Mouse (Mus musculus): ENCODE measurements around the gene Dnajc6. TPM values are rescaled to one million over a fixed set of nuclear protein-coding genes. Genes with fewer than 3 reads are reported as not detected.

Gene Dnajc6
- total RNA-seq, 2 experiments from 2014 or later = 12.5 to 15.4 TPM

DNA sequence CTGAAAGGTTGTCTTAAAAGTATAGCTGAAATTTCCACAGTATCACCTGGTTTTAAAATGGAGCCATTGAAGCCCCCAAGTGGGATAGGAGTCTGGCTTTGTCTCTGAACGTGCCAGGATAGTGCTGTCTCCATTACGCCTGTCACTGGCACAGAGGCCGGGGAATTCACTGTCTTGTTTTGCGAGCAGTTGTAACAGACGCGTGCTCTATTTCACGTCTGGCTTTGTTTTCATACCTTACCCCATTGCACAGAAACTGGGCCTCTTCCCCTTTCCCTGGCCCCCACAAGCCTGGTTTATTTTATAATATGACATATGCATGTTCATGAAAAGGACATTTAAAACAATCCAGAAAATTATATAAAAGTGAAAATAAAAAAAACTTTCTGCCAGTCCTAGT lies 66.4 kb downstream of the Dnajc6 start:
- ATAC-seq (replicated peaks; ENCODE audit: poor library complexity, severe bottlenecking) = no peak

DNA sequence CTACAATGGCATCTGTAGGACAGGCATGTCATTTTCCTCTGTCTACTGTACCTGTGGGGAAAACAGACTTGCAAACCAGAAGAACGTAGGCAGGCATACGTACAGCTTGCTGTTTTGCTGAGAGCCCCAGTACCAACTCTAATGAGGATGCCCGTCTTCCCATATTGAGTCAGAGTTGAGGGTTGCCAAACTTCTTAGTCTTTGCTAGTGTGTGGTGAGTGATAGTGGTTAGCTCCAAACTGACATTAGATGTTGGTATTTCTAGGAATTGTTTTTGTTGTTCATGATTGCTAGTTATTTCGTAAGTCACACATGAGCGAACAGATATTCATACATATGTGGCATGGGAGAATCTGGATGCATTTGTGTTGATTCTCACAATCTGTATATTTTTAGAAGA lies 67.2 kb downstream of the Dnajc6 start:
- ATAC-seq (replicated peaks; ENCODE audit: poor library complexity, severe bottlenecking) = peak; percentile 50

DNA sequence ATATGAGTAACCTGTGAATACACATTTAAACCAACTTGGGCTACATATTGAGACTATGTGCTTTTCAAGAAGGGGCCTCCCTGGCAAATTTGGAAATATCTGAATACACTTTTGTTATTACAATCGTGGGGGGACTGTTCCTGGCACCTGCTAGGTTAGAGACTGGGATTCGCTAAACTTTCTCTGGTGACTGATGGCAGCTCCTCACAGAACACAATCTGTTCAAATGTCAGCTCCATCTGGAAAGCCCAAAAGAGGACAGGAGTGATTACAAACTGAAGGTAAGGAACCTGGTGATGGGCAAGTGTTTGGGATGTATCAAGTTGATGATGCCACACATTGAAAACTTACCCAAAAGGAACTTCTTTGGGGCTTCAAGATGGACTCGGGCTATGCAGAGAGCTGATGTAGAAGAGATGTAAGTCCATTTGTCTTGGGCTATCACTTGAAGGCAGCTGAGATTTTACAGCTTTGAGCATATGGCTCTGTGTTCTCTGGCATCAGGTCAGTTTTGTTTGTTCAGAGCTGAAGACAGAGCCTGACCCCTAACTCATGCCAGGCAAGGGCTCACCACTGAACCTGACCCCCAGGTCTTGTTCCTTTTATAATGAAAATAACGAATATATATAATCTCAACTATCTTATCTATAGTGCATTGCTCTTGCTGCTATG lies 68.4 kb downstream of the Dnajc6 start:
- no peak for ATAC-seq (replicated peaks; ENCODE audit: poor library complexity, severe bottlenecking)

DNA sequence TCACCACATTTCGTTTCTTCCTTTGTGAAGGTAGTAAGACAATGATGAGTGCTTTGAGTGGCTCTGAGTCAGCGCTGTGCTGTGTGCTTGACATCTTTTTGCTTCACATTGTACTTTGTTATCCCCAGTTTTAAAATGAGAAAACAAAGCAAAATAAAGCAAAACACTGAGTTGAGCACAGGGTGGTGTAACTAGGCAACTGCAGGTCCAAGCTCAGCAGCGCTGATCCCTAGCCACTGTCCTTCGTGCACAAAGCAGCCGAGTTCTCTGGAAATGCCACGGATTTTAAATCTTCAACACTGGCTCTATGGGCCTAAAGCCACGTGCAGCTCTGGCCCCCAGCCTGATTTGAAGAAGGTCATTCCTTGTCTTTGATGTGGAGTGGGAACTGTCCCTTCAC lies 72.6 kb downstream of the Dnajc6 start:
- no peak for ATAC-seq (replicated peaks; ENCODE audit: poor library complexity, severe bottlenecking)

DNA sequence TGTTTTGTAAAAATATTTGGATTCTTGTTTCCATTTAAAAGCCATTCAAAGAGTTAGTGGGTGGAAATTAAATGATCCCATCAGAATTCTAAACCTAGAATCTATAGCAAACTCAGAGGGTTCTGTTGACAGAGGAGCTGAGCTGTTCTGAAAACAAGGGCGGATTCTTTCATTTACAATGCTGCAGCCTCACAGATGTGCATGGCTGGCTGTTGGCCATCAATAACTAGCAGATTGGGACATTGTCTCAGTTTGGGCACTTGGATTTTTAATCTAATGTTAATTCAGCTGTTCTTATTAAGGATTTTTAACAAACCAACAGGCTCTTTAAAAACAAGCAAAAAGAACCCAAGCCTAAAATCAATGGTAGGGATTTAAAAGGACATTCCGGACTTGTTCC lies 75.7 kb downstream of the Dnajc6 start:
- ATAC-seq (replicated peaks; ENCODE audit: poor library complexity, severe bottlenecking) = no peak

DNA sequence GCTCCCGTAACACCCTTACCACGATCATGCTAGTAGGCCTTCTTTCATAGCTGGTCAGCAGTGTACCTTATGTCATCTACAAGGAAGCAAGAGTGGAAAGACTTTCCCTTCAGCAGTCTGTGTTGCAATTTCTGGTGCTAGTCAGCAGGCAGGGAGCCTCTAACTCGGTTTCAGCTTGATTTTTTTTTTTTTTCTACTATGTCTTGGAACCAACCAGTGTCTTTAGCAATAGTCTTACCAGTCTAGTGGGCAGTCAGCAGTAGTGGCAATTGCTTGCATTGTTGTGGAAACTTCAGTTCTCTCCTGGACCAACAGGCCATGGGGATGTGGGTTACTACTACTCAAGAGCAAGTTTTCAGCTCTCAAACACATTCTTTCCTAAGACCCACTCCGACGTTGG lies 78.9 kb downstream of the Dnajc6 start:
- peak; percentile 94 for ATAC-seq (replicated peaks; ENCODE audit: poor library complexity, severe bottlenecking)

DNA sequence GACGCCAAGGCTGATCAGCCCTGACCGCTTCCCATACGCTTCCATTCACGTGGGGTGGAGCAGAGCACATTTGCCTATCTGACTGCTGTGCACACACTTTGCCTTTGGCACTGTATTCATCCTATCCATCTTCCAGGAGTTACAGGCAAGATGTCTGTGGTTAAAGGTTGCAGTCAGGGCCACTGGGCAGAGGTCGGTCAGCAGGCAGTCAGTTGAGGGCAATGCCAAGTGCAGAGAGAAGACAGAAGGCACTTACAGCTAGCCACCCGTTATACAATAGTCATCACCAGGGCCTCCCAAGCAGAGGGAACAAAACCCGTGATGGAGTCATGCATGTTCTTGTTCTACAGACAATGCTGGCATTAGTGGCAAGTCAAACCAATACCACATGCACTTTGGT lies 82.3 kb downstream of the Dnajc6 start:
- ATAC-seq (replicated peaks; ENCODE audit: poor library complexity, severe bottlenecking) = no peak

DNA sequence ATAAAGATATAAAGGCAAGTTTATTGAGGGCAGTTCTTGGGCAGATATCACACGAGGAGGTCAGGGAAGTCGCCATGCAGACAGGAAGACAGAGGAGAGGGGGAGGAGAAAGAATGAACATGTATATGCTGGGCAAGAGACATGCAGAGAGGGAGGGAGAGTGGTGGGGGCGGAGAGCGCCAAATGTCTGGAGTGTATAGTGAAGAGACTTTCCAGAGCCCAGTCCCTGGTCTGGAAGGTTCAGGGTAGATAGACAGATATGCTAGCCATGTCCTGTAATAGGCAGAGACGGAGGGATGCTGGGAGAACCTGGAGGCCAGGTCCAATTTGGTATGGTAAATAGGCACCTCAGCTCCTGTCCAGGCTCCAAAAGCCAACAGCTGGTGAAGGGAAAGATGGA lies 83.1 kb downstream of the Dnajc6 start:
- ATAC-seq (replicated peaks; ENCODE audit: poor library complexity, severe bottlenecking) = no peak

DNA sequence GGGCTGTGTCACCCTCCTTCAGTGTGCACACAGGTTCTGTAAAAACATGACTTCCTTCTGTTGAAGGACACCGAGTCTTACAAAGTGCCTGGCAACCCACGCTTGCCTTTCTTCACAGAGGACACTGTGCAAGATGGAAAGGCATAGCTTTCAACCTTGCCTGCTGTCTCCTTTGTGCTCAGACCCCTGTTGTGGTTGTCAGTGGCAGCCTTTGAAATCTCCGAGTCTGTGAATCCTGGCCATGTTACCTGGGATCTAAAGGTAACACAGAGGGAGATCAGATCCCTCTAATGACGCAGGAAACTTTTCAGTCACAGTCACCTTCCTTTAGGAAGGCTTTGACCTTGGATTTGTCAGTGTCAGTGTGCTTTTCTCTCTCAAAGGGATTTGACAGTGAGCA lies 84.7 kb downstream of the Dnajc6 start:
- no peak for ATAC-seq (replicated peaks; ENCODE audit: poor library complexity, severe bottlenecking)

DNA sequence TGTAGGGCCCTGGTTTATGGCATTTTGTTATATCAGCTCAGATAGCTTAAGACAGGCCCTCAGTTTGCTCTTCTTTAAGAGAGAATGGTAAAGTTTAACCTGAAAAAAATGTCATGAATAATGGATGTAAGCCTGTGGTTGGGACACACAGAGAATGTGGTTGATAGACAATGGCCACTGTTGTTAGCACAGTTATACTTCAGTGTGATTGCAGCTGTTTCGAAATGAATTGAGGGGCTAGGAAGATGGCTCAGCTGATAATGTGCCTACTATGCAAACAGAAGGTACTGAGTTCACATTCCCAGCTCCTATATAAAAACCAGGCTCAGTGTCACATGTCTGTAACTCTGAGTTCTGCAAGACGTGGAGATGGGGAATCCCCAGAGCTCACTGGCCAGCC lies 86.4 kb downstream of the Dnajc6 start:
- ATAC-seq (replicated peaks; ENCODE audit: poor library complexity, severe bottlenecking) = no peak; the same call in 1 of the 2 replicates

DNA sequence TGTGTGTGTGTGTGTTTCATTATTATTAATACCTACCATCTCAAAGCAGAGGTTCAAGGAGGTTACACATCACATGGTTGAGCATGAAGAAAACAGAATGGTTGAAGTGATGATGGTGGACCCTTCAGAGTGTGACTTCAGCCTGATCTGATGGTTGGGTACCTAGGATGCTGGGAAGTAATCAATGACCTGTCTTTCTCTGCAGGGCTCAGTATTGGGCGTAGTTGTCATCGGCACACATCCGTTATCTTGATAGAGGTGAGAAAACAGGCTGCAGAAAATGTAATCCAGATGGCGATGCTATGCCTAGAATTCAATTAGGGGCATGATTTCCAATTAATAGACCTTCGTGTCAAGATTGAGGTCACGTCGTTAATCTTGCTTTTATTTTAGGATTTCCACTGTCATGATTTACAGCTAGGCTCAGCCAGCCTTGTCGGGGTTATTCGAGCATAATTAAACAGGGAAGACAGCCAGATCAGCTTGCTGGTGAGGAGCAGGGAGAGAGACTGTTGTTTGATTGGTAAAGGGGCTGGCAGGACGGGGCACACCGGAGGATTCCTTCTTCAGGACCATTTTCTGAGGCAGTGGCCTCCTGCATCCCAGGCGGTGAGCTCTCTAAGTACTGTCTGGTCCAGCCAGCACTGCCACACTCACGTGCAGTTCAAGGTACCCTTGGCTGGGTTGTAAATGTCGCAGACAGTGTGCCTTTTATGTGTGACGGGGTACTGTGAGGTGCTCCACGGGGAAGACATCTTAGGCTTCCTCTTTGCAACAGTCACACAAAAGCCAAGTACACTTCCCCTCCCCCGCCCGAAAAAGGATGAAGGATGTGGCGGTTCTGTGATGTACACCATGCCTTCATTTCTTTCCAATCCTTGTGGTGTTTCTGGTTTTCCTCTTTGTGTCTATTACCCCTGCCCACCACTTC lies 88.3 kb downstream of the Dnajc6 start:
- peak; percentile 35 for ATAC-seq (replicated peaks; ENCODE audit: poor library complexity, severe bottlenecking)

DNA sequence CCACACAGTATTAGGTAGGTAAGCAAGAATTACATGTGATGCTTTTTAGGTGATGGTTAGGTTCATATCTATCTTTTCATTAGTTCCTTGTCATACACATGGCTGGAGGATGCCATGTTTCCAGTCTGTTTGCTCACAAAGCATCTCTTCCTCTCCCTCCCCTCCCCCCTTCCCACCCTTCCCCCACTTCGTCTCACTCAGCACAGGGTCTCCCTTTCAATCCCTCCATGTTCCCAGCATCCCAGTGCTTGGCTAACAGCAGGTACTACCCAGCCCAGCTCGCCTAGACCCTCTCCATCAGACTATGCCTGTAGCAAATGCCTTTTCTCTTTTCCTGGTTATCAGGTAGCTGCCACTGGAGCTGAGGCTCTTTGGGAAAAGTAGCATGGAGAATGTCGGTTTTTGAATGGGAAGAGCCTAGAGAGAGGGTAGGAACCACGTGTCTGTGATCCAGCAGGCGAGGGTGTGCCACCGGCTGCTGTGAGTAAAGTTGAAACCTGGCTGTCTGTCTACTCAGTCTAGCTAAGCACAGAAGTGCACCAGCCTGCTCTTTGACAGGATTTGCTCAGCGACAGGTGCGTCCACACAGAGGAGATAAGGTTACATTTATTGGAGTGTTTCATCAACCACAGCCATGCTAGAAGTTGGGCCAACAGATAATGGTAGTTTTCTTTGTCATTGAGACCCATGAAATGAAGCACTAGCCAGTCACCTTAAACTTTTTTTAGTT lies 89.2 kb downstream of the Dnajc6 start:
- ATAC-seq (replicated peaks; ENCODE audit: poor library complexity, severe bottlenecking) = no peak

DNA sequence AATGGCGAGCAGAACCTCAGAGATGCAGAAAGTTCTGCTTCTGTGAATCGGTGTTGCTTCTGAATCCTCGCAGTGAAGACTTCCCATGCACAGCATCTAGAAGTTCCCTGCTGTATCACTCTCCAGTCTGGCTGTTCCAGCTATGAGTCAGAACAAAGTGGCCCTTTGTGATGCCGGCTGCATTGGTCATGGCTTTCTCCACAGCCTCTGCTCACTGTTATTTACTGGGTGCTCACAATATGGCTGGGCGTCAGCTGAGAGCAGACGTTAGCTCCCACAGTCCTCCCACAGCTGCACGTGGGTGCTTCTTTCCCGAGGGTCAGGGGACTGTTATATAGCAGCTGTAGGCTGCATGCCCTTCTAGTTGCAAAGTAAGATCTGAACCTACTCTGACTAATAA lies 92.5 kb downstream of the Dnajc6 start:
- no peak for ATAC-seq (replicated peaks; ENCODE audit: poor library complexity, severe bottlenecking)

DNA sequence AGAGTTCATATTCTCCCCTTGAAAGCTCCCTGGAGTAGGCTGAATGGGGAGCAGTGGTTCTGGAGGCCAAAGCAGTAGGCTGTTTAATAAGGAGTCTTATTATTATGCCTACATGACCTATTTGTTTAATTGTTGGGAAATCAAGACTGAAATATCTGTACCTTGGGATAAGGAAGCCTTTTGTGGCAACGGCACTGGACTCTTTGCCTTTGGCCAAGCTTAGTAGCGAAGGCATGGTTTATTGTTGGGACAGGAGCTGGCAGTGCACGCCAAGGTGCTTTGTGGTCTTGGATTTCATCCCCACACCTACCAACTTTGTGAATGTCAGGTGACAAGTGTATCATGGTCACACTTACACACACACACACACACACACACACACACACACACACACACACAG lies 93.3 kb downstream of the Dnajc6 start:
- no peak for ATAC-seq (replicated peaks; ENCODE audit: poor library complexity, severe bottlenecking)

DNA sequence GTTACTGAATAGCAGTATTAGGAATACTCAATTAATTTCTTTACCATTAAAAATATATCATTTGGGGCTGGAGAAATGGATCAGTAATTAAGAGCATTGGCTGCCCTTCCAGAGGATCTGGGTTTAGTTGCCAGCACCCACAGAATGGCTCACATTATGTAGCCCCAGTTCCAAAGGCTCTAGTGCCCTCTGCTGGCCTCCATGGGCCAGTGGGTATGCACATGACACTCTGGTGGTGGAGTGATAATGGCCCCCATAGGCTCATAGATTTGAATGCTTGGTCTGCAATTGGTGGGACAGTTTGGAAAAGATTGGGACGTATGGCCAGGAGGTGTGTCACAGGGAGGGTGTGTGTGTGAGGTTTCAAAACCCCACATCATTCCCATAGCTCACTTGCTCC lies 95.0 kb downstream of the Dnajc6 start:
- ATAC-seq (replicated peaks; ENCODE audit: poor library complexity, severe bottlenecking) = no peak

DNA sequence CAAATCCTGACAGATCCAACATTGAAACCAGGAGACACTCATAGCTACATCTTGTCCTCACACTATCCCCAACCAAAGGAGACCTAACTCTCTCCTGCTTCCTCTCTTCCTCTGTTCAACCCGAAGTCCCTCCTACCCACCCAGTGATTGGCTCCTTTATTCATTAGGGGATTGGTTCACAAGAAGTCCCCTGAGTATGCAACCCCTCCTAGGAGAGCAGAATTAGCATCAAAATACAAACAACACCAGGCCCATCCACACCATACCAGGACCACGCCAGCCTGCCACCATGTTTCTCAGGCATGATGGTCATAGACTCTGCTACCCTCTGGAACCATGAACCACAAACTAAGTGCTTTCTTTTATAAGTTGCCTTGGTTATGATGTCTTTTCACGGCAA lies 96.0 kb downstream of the Dnajc6 start:
- ATAC-seq (replicated peaks; ENCODE audit: poor library complexity, severe bottlenecking) = no peak

DNA sequence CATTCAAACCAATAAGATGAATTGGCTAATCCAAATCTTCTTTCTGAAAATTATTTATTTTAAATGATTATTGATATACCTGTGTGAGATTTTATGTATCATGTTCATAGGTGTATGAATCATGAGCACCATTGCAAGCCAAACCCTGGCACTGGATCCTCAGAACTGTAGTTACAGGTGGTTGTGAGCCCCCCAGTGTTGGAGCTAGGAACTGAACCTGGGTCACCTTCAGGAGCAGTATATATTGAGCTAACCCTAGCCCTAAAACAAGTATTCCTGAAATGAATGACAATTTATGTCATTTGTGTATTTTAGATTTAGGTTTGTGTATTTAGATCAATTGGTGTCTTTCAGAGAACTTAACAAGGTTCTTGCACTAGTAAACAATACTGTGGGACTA lies 105.3 kb downstream of the Dnajc6 start:
- ATAC-seq (replicated peaks; ENCODE audit: poor library complexity, severe bottlenecking) = peak; percentile 48; the same call in 1 of the 2 replicates

DNA sequence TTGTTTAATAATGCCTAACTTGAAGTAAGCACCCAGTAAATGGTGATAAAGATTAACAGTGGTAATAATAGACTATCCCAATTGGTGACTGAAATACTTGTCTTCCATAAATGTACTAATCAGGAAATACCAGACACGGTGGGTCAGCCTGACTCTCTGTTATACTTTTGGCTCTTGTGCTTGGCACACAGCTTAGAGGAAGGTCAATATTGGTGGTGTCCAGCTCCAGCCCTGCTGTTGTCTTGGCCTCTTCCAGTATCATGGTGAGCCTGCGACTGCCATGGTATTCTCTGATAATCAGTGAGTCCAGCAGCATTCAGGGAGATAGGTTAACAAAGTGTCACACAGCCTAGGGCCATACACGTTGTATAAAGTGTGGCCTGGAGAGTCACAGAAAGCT lies 107.2 kb downstream of the Dnajc6 start:
- no peak for ATAC-seq (replicated peaks; ENCODE audit: poor library complexity, severe bottlenecking)

DNA sequence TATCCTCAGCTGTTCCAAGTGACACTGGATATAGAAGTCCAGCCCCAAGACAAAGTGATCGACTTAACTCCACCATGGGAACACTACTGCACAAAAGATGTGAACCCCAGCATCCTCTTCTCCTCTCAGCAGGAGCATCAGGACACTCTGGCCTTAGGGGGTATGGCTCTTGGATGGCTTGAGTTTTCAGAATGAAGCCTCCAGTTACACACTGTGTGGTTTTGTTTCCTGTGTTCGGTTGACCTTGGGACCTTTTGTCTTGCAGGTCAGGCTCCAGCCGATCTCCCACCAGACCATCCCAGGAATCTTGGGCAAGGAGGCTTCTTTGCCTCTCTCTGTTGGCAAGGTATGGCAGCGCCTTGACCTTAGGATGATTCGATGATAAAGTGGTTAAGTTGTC lies 120.1 kb downstream of the Dnajc6 start:
- no peak for ATAC-seq (replicated peaks; ENCODE audit: poor library complexity, severe bottlenecking)

DNA sequence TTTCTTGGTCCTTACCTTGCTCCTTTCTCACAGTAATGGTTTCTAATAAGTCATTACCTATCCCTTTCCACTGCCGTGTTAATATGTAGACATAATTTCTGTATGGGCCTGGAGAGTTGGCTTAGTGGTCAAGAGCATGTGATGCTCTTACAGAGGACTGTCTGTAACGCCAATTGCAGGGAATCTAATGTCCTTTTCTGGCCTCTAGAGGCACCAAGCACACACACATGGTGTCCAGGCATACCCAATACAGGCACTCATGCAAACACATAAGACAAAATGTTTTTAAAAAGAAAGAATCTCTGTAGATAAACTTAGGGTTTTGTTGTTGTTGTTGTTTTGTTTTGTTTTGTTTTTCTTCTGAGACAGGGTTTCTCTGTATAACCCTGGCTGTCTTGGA lies 121.3 kb downstream of the Dnajc6 start:
- ATAC-seq (replicated peaks; ENCODE audit: poor library complexity, severe bottlenecking) = no peak

DNA sequence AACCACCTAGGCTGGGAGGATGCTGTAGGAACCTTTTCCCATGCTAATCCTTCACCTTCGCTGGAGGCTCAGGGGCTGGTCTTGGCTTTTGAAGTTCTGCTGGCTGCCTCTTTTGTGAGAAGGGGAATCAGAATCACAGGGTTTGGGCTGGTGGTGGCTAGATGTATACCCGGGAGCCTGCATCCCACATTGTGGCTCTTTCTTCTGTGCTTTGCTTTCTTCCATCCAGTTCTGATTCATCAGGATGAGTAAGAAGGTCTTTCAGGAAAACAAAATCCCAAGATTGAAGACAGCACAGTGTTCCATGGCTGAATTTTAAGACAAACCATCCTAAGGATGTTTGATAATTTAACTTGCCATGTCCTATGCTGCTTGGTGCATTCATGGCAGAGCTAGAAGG lies 123.8 kb downstream of the Dnajc6 start:
- ATAC-seq (replicated peaks; ENCODE audit: poor library complexity, severe bottlenecking) = no peak

Measured in granulocyte monocyte progenitor cell, adult 5-6 weeks (primary cell).